Mouse (Mus musculus): Measurements from ENCODE around the gene Oscp1. TPM values are rescaled to one million over a fixed set of nuclear protein-coding genes. Genes with fewer than 3 reads are reported as not detected.
A peak's percentile ranks its signal among the peaks of the same experiment; 100 is the strongest.

The Oscp1 gene
- polyA plus RNA-seq, 1 experiment = not detected

DNA sequence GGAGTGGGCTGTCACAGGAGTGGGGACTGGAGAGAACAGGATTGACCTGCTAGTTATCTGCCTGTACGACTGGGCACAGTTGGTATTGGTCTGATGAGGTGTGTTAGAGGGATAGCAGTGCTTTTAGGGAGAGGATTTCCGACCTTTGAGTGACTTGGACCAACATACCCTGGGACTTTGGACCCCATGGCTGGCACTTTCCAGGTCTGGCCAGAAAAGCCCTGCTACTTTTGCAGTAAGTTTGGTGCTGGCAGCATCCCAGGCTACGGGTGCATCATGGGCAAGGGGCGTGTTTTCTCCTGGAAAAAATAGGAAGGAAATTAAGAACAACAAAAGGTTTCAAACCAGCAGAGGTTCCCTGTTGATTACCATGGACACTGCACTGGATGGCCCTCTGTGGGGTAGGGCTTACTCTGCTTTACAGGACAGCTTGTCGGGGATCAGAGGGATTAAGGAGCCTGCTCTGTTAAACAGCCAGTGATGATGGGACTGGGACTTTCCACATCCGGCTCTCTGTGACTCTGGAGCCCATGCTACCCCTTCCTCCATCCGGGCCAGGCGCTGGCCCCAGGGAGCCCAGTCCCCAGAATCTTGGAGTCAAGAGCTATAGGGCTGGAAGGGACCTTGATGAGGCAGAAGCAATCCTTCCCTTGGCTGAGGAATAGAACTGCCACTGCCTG is 49.8 kb downstream of the Oscp1 start:
- H3K4me3 ChIP-seq (replicated peaks) = peak overlapping the region; percentile 74
- H3K36me3 ChIP-seq (replicated peaks; ENCODE audit: low read length) = peaks cover 49% of the 10 kb centered on the region
- TF ChIP-seq GATA1 (IDR thresholded peaks at IDR 0.05; ENCODE audit: borderline replicate concordance, low read length) (no peak), FLI1 (IDR thresholded peaks at IDR 0.05; ENCODE audit: low read length) (no peak)
- H3K9me3 ChIP-seq = no peaks in the 10 kb centered on the region
- H3K4me1 ChIP-seq = peaks cover 94% of the 10 kb centered on the region
- H3K27me3 ChIP-seq (replicated peaks) = no peaks in the 10 kb centered on the region

DNA sequence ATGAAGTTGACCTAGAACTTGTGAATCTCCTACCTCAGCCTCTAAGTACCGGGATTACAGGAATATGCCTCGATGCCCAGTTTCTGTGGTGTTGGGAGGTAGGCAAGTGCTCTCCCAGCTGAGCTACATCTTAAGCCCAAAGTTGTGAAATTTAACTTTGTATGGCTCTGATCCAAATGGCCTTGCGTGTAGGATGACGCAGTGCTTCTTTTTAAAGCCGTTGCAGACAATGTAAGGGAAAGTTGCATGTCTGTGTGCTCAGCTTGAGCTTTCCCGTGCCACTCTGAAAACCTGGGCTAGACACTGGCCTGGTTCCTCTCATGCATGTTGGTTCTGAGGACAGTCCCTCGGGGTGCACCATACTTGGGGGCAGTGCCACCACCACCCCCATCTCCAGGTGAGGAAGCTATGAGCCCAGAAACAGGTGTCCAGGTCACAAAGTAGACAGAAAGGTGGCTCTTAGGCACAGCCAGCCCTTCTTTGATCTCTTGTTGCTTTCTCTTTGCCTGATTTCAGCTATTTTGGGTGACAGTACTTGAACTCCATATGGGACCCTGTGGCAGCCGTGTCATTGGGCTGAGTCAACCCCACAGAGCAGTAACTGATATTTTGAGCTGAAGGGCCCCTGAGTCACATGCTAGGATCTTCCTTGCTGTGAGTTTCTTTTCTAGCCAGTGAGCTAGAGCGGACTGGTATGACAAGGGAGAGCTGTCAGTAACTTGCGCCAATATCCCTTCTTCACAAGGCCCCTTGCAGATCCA is 51.4 kb downstream of the Oscp1 start:
- no peaks in the 10 kb centered on the region for H3K27me3 ChIP-seq (replicated peaks)
- peaks cover 61% of the 10 kb centered on the region for H3K36me3 ChIP-seq (replicated peaks; ENCODE audit: low read length)
- TF ChIP-seq FLI1 (IDR thresholded peaks at IDR 0.05; ENCODE audit: low read length) (no peak), GATA1 (IDR thresholded peaks at IDR 0.05; ENCODE audit: borderline replicate concordance, low read length) (no peak)
- H3K9me3 ChIP-seq = no peaks in the 10 kb centered on the region
- peak overlapping the region; percentile 90 for H3K4me3 ChIP-seq (replicated peaks)
- H3K4me1 ChIP-seq = peaks cover 100% of the 10 kb centered on the region

- H3K36me3 ChIP-seq (replicated peaks; ENCODE audit: low read length) = peaks cover 64% of the 10 kb centered on the region
- H3K4me1 ChIP-seq = peaks cover 100% of the 10 kb centered on the region
- TF ChIP-seq GATA1 (IDR thresholded peaks at IDR 0.05; ENCODE audit: borderline replicate concordance, low read length) (no peak), FLI1 (IDR thresholded peaks at IDR 0.05; ENCODE audit: low read length) (no peak)
These were observed 52.2 kb downstream of the Oscp1 start for GRCm38 (mm10) chr4:126110374-126111152.

GRCm38 (mm10) chr4:126111153-126111549 is 52.8 kb downstream of the Oscp1 start:
- H3K4me1 ChIP-seq = peaks cover 100% of the 10 kb centered on the region
- H3K27me3 ChIP-seq (replicated peaks) = no peaks in the 10 kb centered on the region
- H3K36me3 ChIP-seq (replicated peaks; ENCODE audit: low read length) = peaks cover 64% of the 10 kb centered on the region
- TF ChIP-seq FLI1 (IDR thresholded peaks at IDR 0.05; ENCODE audit: low read length) (no peak), GATA1 (IDR thresholded peaks at IDR 0.05; ENCODE audit: borderline replicate concordance, low read length) (no peak)
- H3K9me3 ChIP-seq = no peaks in the 10 kb centered on the region
- peak overlapping the region; percentile 90 for H3K4me3 ChIP-seq (replicated peaks)

More at GRCm38 (mm10) chr4:126110374-126111152, 52.2 kb downstream of the Oscp1 start:
- peak overlapping the region; percentile 90 for H3K4me3 ChIP-seq (replicated peaks)
- H3K9me3 ChIP-seq = no peaks in the 10 kb centered on the region
- H3K27me3 ChIP-seq (replicated peaks) = no peaks in the 10 kb centered on the region

DNA sequence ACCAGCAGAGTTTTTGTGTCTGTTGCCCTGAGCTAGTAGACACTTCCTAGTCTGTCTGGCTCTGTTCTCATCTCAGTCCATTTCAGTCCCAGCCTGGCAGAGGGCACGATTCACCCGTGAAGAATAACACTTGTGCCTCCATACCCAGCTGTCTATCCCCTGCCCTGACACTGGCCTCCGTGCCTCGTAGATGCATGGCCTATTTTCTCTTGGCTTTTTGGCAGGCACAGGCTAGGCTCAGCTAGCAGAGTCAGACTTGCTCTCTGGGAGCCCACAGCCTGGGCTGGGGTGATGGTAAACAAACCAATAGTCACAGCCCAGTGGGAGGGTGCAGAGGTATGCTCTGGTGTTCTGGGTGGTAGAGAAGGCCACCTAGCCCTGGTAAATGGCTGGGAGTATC is 54.9 kb downstream of the Oscp1 start:
- H3K36me3 ChIP-seq (replicated peaks; ENCODE audit: low read length) = peaks cover 62% of the 10 kb centered on the region
- peaks cover 100% of the 10 kb centered on the region for H3K4me1 ChIP-seq
- TF ChIP-seq GATA1 (IDR thresholded peaks at IDR 0.05; ENCODE audit: borderline replicate concordance, low read length) (no peak), FLI1 (IDR thresholded peaks at IDR 0.05; ENCODE audit: low read length) (no peak)
- peak overlapping the region; percentile 79 for H3K4me3 ChIP-seq (replicated peaks)
- H3K9me3 ChIP-seq = no peaks in the 10 kb centered on the region
- H3K27me3 ChIP-seq (replicated peaks) = no peaks in the 10 kb centered on the region

DNA sequence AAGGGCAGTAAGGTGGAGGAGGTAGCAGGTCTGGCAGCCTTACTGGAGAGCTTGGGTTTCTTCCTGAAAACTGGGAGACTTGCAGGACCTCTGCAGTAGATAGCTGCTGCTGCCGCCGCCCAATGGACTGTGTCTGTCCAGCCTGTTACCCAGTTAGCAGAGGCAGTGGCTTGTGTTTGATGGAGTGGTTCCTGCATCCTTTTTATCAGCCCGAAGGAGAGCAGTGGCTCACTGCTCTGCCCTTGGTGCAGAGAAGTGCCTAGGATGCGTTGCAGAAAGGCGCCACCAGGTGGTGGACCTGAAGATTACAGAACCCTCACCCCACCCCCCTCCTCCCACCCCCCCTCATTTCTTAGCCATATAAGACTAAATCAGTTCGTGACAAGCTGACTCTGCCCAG is 55.6 kb downstream of the Oscp1 start:
- Histone ChIP-seq H3K4me1 (peaks cover 100% of the 10 kb centered on the region), H3K36me3 (replicated peaks; ENCODE audit: low read length) (peaks cover 62% of the 10 kb centered on the region), H3K4me3 (replicated peaks) (peak overlapping the region; percentile 79), H3K27me3 (replicated peaks) (no peaks in the 10 kb centered on the region), H3K9me3 (no peaks in the 10 kb centered on the region)
- TF ChIP-seq FLI1 (IDR thresholded peaks at IDR 0.05; ENCODE audit: low read length) = no peak
- TF ChIP-seq GATA1 (IDR thresholded peaks at IDR 0.05; ENCODE audit: borderline replicate concordance, low read length) = no peak

DNA sequence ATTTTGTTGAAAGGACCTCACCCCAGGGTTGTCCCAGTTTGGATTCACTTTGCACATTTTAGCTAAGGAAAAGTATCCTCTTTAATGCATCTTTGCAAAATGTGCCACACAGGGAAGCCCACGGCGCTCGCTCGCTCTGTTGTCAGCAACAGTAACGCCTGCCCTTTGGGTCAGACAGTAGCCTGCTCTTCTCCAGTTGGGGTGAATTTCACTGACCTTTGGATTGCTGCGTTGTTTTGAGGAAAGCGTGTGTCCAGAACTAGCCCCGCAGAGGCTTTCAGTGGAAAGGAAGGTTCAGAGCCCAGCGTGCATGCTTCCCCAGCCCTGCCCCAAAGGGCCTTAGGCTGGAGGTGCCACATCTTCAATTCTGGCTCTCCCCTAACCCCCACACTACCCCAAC is 57.0 kb downstream of the Oscp1 start:
- no peak for TF ChIP-seq GATA1 (IDR thresholded peaks at IDR 0.05; ENCODE audit: borderline replicate concordance, low read length)
- TF ChIP-seq FLI1 (IDR thresholded peaks at IDR 0.05; ENCODE audit: low read length) = no peak
- no peaks in the 10 kb centered on the region for H3K9me3 ChIP-seq
- no peaks in the 10 kb centered on the region for H3K27me3 ChIP-seq (replicated peaks)
- peak overlapping the region; percentile 44 for H3K4me3 ChIP-seq (replicated peaks)
- peaks cover 93% of the 10 kb centered on the region for H3K4me1 ChIP-seq
- H3K36me3 ChIP-seq (replicated peaks; ENCODE audit: low read length) = peaks cover 73% of the 10 kb centered on the region

DNA sequence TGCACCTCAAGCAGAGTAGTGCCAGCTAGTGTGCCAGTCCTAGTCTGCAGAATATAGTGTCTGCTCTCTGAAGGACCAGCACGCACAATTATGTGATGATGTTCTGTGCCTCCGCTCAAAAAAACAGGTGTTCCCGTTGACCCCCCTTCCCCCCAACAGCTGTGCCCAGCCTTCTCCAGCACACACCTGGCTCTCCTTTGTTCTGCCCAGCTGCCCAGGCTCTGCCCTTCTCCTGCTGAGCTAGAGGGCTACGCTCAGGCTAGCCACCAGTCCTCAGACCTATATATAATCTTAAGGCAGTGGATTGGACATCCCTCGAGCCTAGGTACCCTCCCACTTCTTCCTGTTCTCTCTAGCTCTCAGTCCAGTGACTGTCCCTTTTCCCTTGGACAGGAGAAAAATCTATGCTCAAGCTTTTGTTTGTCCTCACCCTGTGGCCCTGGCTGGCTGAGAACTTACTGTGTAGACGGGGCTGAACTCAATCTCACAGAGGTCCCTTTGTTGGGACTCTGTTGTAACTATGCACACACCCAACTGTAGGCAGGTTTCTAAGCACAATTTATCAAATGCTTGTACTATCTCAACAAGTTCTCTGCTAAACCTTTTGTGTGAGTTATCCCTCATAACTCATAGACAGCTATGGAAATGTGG is 57.6 kb downstream of the Oscp1 start:
- H3K4me1 ChIP-seq = peaks cover 92% of the 10 kb centered on the region
- H3K4me3 ChIP-seq (replicated peaks) = peak overlapping the region; percentile 44
- peaks cover 79% of the 10 kb centered on the region for H3K36me3 ChIP-seq (replicated peaks; ENCODE audit: low read length)
- TF ChIP-seq FLI1 (IDR thresholded peaks at IDR 0.05; ENCODE audit: low read length) (no peak), GATA1 (IDR thresholded peaks at IDR 0.05; ENCODE audit: borderline replicate concordance, low read length) (no peak)
- H3K27me3 ChIP-seq (replicated peaks) = no peaks in the 10 kb centered on the region
- H3K9me3 ChIP-seq = no peaks in the 10 kb centered on the region

GRCm38 (mm10) chr4:126117116-126117515 is 58.8 kb downstream of the Oscp1 start:
- Histone ChIP-seq H3K9me3 (no peaks in the 10 kb centered on the region), H3K27me3 (replicated peaks) (no peaks in the 10 kb centered on the region), H3K4me3 (replicated peaks) (no peak overlapping the region), H3K4me1 (peaks cover 86% of the 10 kb centered on the region), H3K36me3 (replicated peaks; ENCODE audit: low read length) (peaks cover 83% of the 10 kb centered on the region)
- TF ChIP-seq GATA1 (IDR thresholded peaks at IDR 0.05; ENCODE audit: borderline replicate concordance, low read length) = no peak
- no peak for TF ChIP-seq FLI1 (IDR thresholded peaks at IDR 0.05; ENCODE audit: low read length)
